Mouse (Mus musculus) limb, embryonic 14.5 days (tissue): Measurements from ENCODE around the gene Spint2. TPM values are rescaled to one million over a fixed set of nuclear protein-coding genes. Genes with fewer than 3 reads are reported as not detected.

ENCODE experiments used
- ATAC-seq: fragments of 200-750 bp; cut with Nextera tagmentation; 2 replicates; pipeline ENCODE4 v1.8.0; 2017; ENCODE audit warnings: low read depth, moderate number of reproducible peaks, moderate TSS enrichment; ENCODE audit not compliant: low FRiP score
- DNase-seq: peaks from one replicate; pipeline ENCODE4 v3.0.0-alpha.2; 2015; ENCODE audit warnings: low spot score
- H3K27ac ChIP-seq: fragments of 300-500 bp; sonication (generic); replicated peaks from 2 replicates; pipeline ENCODE4 v1.5.1; 2014; ENCODE audit warnings: low read depth, mild to moderate bottlenecking, low read length, moderate library complexity, mixed read lengths
- H3K27me3 ChIP-seq: fragments of 300-500 bp; sonication (generic); 2 replicates; pipeline ENCODE4 v1.6.1; 2014; ENCODE audit warnings: low read length, mixed read lengths; ENCODE audit not compliant: control insufficient read depth, insufficient read depth
- H3K36me3 ChIP-seq: fragments of 300-500 bp; sonication (generic); 2 replicates; pipeline ENCODE4 v1.6.1; 2014; ENCODE audit warnings: mild to moderate bottlenecking, low read length, moderate library complexity, mixed read lengths; ENCODE audit not compliant: control insufficient read depth, insufficient read depth
- H3K4me1 ChIP-seq: fragments of 300-500 bp; sonication (generic); 2 replicates; pipeline ENCODE4 v1.6.1; 2014; ENCODE audit warnings: antibody characterized with exemption, low read length, mixed read lengths; ENCODE audit not compliant: control insufficient read depth, insufficient read depth
- H3K4me2 ChIP-seq: fragments of 300-500 bp; sonication (generic); replicated peaks from 2 replicates; pipeline ENCODE4 v1.6.1; 2014; ENCODE audit warnings: low read depth, mild to moderate bottlenecking, low read length, moderate library complexity; ENCODE audit not compliant: severe bottlenecking
- H3K4me3 ChIP-seq: fragments of 300-500 bp; sonication (generic); replicated peaks from 2 replicates; pipeline ENCODE4 v1.5.1; 2014; ENCODE audit warnings: low read length
- H3K9ac ChIP-seq: fragments of 300-500 bp; sonication (generic); 2 replicates; pipeline ENCODE4 v1.6.1; 2014; ENCODE audit warnings: mild to moderate bottlenecking, low read depth, low read length, moderate library complexity; ENCODE audit not compliant: severe bottlenecking
- H3K9me3 ChIP-seq: fragments of 300-500 bp; sonication (generic); 2 replicates; pipeline ENCODE4 v1.6.1; 2016; ENCODE audit warnings: low read length; ENCODE audit not compliant: control insufficient read depth
- POLR2A ChIP-seq: fragments of 200-500 bp; IDR thresholded peaks from 2 replicates; pipeline ENCODE4 v1.8.0; 2012; ENCODE audit warnings: inconsistent platforms, mild to moderate bottlenecking, moderate library complexity, borderline replicate concordance; ENCODE audit not compliant: insufficient read depth, insufficient read length; ENCODE audit errors: extremely low read depth
- WGBS: fragments of 180-500 bp; shearing (Covaris S2); extraction: QIAGEN DNeasy Blood & Tissue Kit; methylation state at CpG from one replicate; pipeline ENCODE4 v1.1.7; 2014; 5-methylcytosine and 5-hydroxymethylcytosine counted together
- polyA plus RNA-seq, 2 experiments: library from polyadenylated mRNA; depleted of rRNA in 1 of 2; stranded (reverse) in 1 of 2; unstranded in 1 of 2; fragments of >200 nt; fragmentation: Nextera tagmentation in 1 of 2; extraction: Ambion mirVana in 1 of 2; gene quantifications; 2 replicates each; pipeline versions ENCODE4 v1.2.1 to v1.2.3; 2012 to 2014

Gene Spint2
- polyA plus RNA-seq, 2 experiments: 95.3 to 149 TPM

DNA sequence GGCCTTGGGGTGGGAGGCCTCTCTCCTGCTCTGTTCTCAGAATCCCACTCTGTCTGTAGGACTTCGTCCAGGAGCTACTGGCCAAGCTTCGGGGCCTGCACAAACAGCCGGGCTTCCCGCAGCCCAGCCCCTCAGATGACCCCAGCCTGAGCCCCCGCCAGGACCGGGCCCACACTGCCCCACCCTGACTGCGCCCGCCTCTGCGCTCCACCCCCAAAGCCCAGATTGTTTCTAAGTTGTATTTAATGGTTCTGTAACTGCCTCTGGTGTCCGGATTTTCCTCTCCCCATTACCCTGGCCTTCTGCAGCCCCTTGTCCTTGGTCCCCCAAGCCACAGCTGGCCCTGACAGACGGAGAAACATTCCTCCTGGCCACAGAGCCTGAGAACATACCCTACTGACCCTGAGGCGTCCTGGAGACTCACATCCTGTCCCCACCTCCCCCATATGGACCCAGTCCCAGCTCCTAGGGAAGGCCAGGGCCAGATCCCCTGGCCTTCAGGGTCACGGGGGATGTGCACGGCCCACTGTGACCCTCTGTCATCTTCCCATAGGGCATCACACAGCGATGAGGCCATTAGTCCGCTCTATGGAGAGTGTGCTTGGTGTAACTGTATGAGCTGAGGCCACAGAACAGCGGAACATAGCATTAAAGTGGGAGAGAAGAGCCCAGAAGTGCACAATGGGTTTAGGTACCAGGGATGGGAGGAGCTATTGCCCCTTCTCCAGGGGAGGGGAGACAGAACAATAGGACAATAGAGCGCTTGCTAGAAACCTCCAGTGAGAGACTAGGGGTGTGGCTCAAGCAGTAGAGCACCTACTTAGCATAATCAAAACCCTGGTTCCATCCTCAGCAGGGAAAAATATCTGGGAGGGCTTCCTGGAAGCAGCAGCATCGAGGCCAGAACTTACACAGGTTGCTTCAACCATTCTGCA lies 11.7 kb upstream of the Spint2 start:
- Histone ChIP-seq H3K4me1 (peaks cover 33% of the 10 kb centered on the region), H3K27me3 (no peaks in the 10 kb centered on the region), H3K9me3 (no peaks in the 10 kb centered on the region), H3K4me3 (no peak overlapping the region), H3K9ac (peak overlapping the region; percentile 18; the same call in 1 of the 2 replicates), H3K27ac (no peak overlapping the region), H3K36me3 (no peaks in the 10 kb centered on the region), H3K4me2 (no peak overlapping the region)
- ATAC-seq: no peak
- no peak for DNase-seq
- 37% methylated on average over 19 of the region's 19 CpGs for WGBS
- TF ChIP-seq POLR2A: no peak

DNA sequence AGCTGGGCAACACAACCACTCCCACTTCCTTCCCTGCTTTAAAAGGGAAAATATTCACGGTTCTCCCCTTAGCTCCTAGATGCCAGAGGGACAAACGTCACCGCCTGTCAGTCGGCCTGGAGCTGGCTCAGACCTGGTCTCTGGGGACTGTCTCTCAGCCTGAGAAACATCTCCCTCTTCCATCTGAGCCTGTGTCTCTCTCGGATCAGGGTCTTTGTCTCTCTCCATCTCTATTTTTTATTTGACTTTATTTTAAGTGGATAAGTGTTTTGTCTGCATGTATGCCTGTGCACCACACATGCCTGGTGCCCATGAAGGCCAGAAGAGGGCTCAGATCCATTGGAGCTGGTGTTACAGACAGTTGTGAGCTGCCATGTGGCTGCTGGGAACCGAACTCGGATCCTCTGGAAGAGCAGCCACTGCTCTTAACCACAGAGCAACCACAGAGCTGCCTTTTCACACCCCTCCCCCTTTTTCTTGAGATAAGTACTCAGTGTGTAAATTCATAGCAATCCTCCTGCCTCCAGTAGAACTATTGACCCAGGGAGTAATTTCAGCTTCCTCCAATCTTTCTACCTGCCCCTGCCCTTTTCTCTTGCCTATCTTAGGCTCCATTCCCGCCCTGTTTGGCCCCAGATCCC lies 10.9 kb upstream of the Spint2 start:
- Histone ChIP-seq H3K9ac (peak overlapping the region; percentile 18; the same call in 1 of the 2 replicates), H3K4me3 (no peak overlapping the region), H3K27ac (no peak overlapping the region), H3K9me3 (no peaks in the 10 kb centered on the region), H3K4me2 (no peak overlapping the region), H3K4me1 (peaks cover 33% of the 10 kb centered on the region), H3K27me3 (no peaks in the 10 kb centered on the region), H3K36me3 (no peaks in the 10 kb centered on the region)
- no peak for DNase-seq
- 28% methylated on average over 8 of the region's 8 CpGs for WGBS
- no peak for TF ChIP-seq POLR2A
- ATAC-seq: no peak

DNA sequence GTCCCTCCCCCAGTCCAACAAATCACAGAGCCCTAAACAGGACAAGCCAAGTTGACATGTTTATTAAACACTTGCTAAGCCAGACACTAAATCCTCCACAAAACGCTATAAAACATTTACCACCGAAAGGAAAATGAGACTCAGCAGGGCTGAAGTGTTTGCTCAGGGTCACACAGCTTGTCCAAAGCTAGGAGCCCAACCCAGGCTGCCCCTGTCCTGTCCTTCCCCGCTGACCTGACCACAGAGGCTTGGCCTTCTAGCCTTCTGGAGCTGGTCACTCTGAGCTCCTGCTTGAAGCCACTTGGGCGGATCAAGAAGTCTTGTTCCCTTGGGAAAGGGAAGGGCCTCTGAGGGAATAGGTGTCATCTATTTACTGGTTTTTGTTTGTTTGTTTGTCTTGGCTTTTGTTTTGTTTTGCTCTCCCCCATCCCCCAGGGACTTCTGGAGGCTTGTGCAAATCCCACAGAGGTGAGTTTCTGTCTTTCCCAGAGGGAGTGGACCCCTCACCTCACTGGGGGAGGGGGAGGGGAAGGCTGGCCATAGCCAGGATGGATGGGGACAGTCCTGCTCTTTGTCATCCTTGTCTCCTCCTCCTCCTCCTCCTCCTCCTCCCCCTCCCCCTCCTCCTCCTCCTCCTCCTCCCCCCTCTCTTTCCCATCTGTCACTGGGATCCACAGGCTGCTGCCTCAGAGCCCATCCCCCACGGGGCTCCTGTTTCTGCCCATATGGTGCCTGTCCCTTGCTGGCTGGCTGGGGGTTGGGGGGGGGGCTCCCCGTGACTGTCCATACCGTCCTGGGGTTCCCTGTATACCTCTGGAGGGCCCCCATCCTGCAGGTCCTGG lies 10.1 kb upstream of the Spint2 start:
- H3K27me3 ChIP-seq: no peaks in the 10 kb centered on the region
- ATAC-seq (no peak), DNase-seq (no peak)
- H3K4me1 ChIP-seq: peaks cover 33% of the 10 kb centered on the region
- H3K9me3 ChIP-seq: no peaks in the 10 kb centered on the region
- H3K4me2 ChIP-seq: no peak overlapping the region
- H3K9ac ChIP-seq: no peak overlapping the region
- H3K27ac ChIP-seq: no peak overlapping the region
- WGBS: 22% methylated on average over 5 of the region's 7 CpGs
- H3K36me3 ChIP-seq: no peaks in the 10 kb centered on the region
- TF ChIP-seq POLR2A: no peak
- H3K4me3 ChIP-seq: no peak overlapping the region

DNA sequence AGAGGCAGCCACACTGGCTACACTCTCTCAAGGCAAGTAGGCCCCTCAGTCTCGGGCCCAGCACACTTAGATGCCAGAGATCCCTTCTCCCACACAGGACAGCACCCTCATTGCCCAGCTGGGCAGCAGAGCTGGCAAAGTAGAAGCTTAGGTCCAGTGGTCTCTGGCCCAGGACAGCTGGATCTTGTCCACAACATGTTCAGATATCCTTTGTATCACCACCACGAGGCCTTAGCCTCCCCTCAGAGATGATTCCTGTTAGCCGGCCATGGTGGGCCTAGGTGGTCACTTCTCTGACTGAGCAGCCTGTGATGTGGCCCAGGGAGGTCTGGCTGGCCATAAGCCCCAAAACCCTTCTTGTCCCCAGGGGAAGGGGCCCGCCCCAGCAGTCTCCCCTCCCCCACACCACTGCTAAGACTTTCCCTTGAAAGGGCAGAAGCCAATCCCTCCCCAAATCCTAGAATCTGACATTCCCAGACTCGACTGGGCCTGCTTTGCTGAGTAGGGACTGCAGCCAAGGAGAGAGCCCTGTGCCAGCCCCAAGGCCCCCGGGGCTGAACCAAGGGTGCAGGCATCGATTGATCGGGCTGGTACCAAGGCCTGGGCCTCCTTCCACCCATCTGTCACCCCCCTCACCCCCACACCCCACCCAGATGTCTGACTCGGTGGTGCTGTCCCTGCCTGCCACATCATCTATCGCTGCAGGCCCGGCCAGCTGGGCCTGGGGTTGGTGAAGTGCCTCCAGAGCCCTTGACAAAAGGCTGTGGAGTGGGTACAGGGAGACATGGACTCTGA lies 9.2 kb upstream of the Spint2 start:
- Histone ChIP-seq H3K4me2 (peak overlapping the region; percentile 7; the same call in 1 of the 2 replicates), H3K9me3 (no peaks in the 10 kb centered on the region), H3K4me3 (no peak overlapping the region), H3K27ac (0 out of 2 replicates have a peak overlapping the region, but pooled peaks have one; percentile 5), H3K27me3 (no peaks in the 10 kb centered on the region), H3K36me3 (no peaks in the 10 kb centered on the region), H3K4me1 (peaks cover 33% of the 10 kb centered on the region), H3K9ac (no peak overlapping the region)
- WGBS: 34% methylated on average over 11 of the region's 11 CpGs
- DNase-seq (no peak), ATAC-seq (no peak)
- TF ChIP-seq POLR2A: no peak
